ENCODE assay signal across 12 mouse cellular contexts in the genomic region with DNA sequence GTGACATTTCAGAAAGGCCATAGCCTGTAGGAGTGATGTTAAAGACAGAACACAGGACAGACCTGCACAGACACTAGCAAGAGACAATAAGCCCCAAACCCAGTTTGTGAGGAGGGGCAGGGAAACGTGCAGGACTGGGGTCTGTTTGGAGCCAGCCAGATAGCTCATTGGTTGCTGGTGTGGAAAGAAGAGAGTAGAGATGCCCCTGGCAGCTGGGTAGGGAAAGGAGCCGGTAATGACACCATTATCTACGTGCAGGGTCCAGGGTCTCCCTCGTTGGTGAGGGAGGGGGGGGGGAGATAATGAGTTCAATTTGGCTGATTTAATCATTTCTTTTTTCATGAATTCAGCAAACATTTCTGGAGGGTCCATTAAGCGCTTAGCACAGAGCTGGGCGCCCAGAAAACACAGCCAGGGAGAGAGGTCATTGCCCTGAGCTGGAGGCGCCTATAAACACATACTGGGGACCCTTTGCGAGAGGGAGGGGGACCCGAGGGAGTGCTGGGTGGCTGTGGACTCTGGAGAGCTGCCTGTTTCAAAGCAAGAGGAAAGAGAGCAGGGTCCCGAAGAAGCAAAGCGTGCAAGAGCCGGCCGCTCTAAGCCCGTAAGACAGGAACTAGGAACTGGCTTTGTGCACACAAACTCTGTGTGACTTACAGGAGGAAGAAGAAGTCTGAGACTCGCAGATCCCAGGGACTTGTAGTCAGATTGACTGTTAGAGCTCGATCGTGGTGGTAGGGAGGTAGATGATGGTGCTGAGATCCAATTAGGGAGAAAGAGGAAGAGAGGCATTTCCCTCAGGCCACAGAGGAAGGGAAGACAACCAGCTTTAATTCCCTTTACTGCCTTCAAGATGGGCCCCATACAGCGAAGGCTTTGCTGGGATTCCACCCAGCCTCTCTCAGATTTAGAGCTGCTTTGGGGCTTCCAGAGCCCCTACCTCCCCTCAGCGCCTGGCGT. TPM values are rescaled to one million over a fixed set of nuclear protein-coding genes. Genes with fewer than 3 reads are reported as not detected.
DNase-seq lines count a peak whose midpoint lies in the region; ATAC-seq and TF ChIP-seq lines count a peak whose summit lies in the region.
"Had no signal": no experiment of that assay in that cellular context is flagged by ENCODE, and none has a peak within 500 bp of the region (broad histone marks: within the 10 kb centered on the region; RNA-seq: fewer than 3 reads in every experiment).

No protein-coding gene starts in this region.

- WGBS in forebrain, embryonic 10.5 days: 8% methylated on average over 20 of the region's 20 CpGs
- 20% methylated on average over 20 of the region's 20 CpGs for WGBS in forebrain, postnatal 0 days
- WGBS in midbrain, embryonic 11.5 days: 21% methylated on average over 20 of the region's 20 CpGs
- WGBS in midbrain, embryonic 16.5 days: 20% methylated on average over 20 of the region's 20 CpGs
- 34% methylated on average over 20 of the region's 20 CpGs for WGBS in intestine, embryonic 16.5 days

- H3K36me3 ChIP-seq in forebrain, embryonic 10.5 days (replicated peaks): no peaks in the 10 kb centered on the region
- H3K36me3 ChIP-seq in forebrain, postnatal 0 days (ENCODE audit: insufficient read depth): no peaks in the 10 kb centered on the region
- no peaks in the 10 kb centered on the region for H3K36me3 ChIP-seq in midbrain, embryonic 11.5 days (ENCODE audit: control insufficient read depth, insufficient read depth, low read length)
- no peaks in the 10 kb centered on the region for H3K36me3 ChIP-seq in midbrain, embryonic 16.5 days (ENCODE audit: control insufficient read depth, insufficient read depth, low read length)
- H3K36me3 ChIP-seq in intestine, embryonic 16.5 days (ENCODE audit: control insufficient read depth, insufficient read depth, low read length): no peaks in the 10 kb centered on the region

- peak overlapping the region; percentile 88 for H3K27ac ChIP-seq in forebrain, embryonic 10.5 days
- no peak overlapping the region for H3K27ac ChIP-seq in forebrain, postnatal 0 days (ENCODE audit: low read depth, low read length)
- peak overlapping the region; percentile 63 for H3K27ac ChIP-seq in midbrain, embryonic 11.5 days (ENCODE audit: low read depth, low read length)
- H3K27ac ChIP-seq in midbrain, embryonic 16.5 days (ENCODE audit: low read length): no peak overlapping the region
- H3K27ac ChIP-seq in intestine, embryonic 16.5 days (ENCODE audit: low read length): 0 out of 2 replicates have a peak overlapping the region, but pooled peaks have one; percentile 13

- DNase-seq in forebrain, embryonic 10.5 days (ENCODE audit: extremely low spot score, low spot score): no peak
- DNase-seq in forebrain, postnatal 0 days: no peak
- peak; percentile 93 for DNase-seq in midbrain, embryonic 11.5 days (ENCODE audit: low spot score, missing footprints)
- DNase-seq in retina, embryonic 14.5 days (ENCODE audit: low spot score): peak; percentile 33
- no peak for DNase-seq in right cerebral cortex, postnatal 4 days
- DNase-seq: heart, adult 18-20 months; kidney, adult 11 months; layer of hippocampus, postnatal 36 days; right cerebral cortex, adult 18-20 months had no signal

- peak overlapping the region; percentile 21; the same call in 1 of the 2 replicates for H3K4me3 ChIP-seq in forebrain, embryonic 10.5 days
- no peak overlapping the region for H3K4me3 ChIP-seq in forebrain, postnatal 0 days (ENCODE audit: low read depth, low read length)
- no peak overlapping the region for H3K4me3 ChIP-seq in midbrain, embryonic 11.5 days (ENCODE audit: low read depth, low read length)
- H3K4me3 ChIP-seq in midbrain, embryonic 16.5 days (ENCODE audit: low read depth, low read length): no peak overlapping the region
- H3K4me3 ChIP-seq in intestine, embryonic 16.5 days (ENCODE audit: low read length): no peak overlapping the region

- H3K4me2 ChIP-seq in forebrain, postnatal 0 days (ENCODE audit: low read depth): no peak overlapping the region
- H3K4me2 ChIP-seq in midbrain, embryonic 11.5 days: no peak overlapping the region
- no peak overlapping the region for H3K4me2 ChIP-seq in midbrain, embryonic 16.5 days (ENCODE audit: low read length)
- 0 out of 2 replicates have a peak overlapping the region, but pooled peaks have one; percentile 9 for H3K4me2 ChIP-seq in intestine, embryonic 16.5 days (ENCODE audit: low read depth, low read length)

- peaks cover 81% of the 10 kb centered on the region for H3K4me1 ChIP-seq in forebrain, embryonic 10.5 days
- H3K4me1 ChIP-seq in forebrain, postnatal 0 days (ENCODE audit: insufficient read depth): no peaks in the 10 kb centered on the region
- peaks cover 17% of the 10 kb centered on the region for H3K4me1 ChIP-seq in midbrain, embryonic 11.5 days (ENCODE audit: control insufficient read depth, insufficient read depth, low read length)
- peaks cover 8% of the 10 kb centered on the region; the same call in 1 of the 2 replicates for H3K4me1 ChIP-seq in midbrain, embryonic 16.5 days (ENCODE audit: control insufficient read depth, insufficient read depth, low read length)
- peaks cover 43% of the 10 kb centered on the region for H3K4me1 ChIP-seq in intestine, embryonic 16.5 days (ENCODE audit: control insufficient read depth, insufficient read depth, low read length)

- peaks cover 87% of the 10 kb centered on the region for H3K27me3 ChIP-seq in forebrain, embryonic 10.5 days (ENCODE audit: poor library complexity, severe bottlenecking)
- no peaks in the 10 kb centered on the region; the same call in 1 of the 2 replicates for H3K27me3 ChIP-seq in forebrain, postnatal 0 days (ENCODE audit: insufficient read depth, low read length)
- peaks cover 8% of the 10 kb centered on the region for H3K27me3 ChIP-seq in midbrain, embryonic 11.5 days (ENCODE audit: control insufficient read depth, insufficient read depth, low read length)
- H3K27me3 ChIP-seq in midbrain, embryonic 16.5 days (ENCODE audit: control insufficient read depth, insufficient read depth, low read depth, low read length): peaks cover 3% of the 10 kb centered on the region; the same call in 1 of the 2 replicates
- no peaks in the 10 kb centered on the region for H3K27me3 ChIP-seq in intestine, embryonic 16.5 days (replicated peaks; ENCODE audit: control insufficient read depth, insufficient read depth, low read length)

- H3K9ac ChIP-seq in forebrain, postnatal 0 days: no peak overlapping the region
- H3K9ac ChIP-seq in midbrain, embryonic 11.5 days (ENCODE audit: low read length): peak overlapping the region; percentile 43; the same call in 1 of the 2 replicates
- H3K9ac ChIP-seq in midbrain, embryonic 16.5 days (ENCODE audit: low read depth, low read length): no peak overlapping the region
- peak overlapping the region; percentile 48 for H3K9ac ChIP-seq in intestine, embryonic 16.5 days (ENCODE audit: low read depth, low read length)

- TF ChIP-seq CTCF in forebrain, postnatal 0 days (IDR thresholded peaks at IDR 0.05; ENCODE audit: low read depth): no peak

- ATAC-seq in forebrain, postnatal 0 days: no peak
- ATAC-seq in midbrain, embryonic 11.5 days (ENCODE audit: low FRiP score): peak; percentile 12; the same call in 1 of the 2 replicates
- ATAC-seq in midbrain, embryonic 16.5 days: no peak
- ATAC-seq in intestine, embryonic 16.5 days: no peak
- ATAC-seq in activated CD4-positive, CD25-positive, alpha-beta regulatory T cell, adult 4 months: no peak

- no peaks in the 10 kb centered on the region for H3K9me3 ChIP-seq in forebrain, embryonic 10.5 days
- H3K9me3 ChIP-seq in forebrain, postnatal 0 days (ENCODE audit: low read length): no peaks in the 10 kb centered on the region
- H3K9me3 ChIP-seq in midbrain, embryonic 11.5 days (ENCODE audit: control insufficient read depth, low read length): no peaks in the 10 kb centered on the region
- no peaks in the 10 kb centered on the region for H3K9me3 ChIP-seq in midbrain, embryonic 16.5 days (replicated peaks; ENCODE audit: control insufficient read depth, low read length, poor library complexity, severe bottlenecking)
- H3K9me3 ChIP-seq in intestine, embryonic 16.5 days (ENCODE audit: control insufficient read depth, low read length): no peaks in the 10 kb centered on the region

RNA-seq across cellular contexts. Expression of gene Dlk1, which starts 56.2 kb away (rescaled TPM):
- polyA plus RNA-seq in forebrain, embryonic 10.5 days (2016; fragmentation: Nextera tagmentation; extraction: Ambion mirVana): 200 and 274 TPM in 2 replicates
- total RNA-seq in forebrain, postnatal 0 days (2014; rRNA removed): 16.5 and 35.8 TPM in 2 replicates
- 12.6 and 18.8 TPM in 2 replicates for polyA plus RNA-seq in forebrain, postnatal 0 days (2015; fragmentation: Nextera tagmentation; extraction: Ambion mirVana)
- polyA plus RNA-seq in midbrain, embryonic 11.5 days (2014; fragmentation: Nextera tagmentation; extraction: Ambion mirVana): 75.1 and 76.7 TPM in 2 replicates
- 50.4 and 66.0 TPM in 2 replicates for polyA plus RNA-seq in midbrain, embryonic 16.5 days (2015; fragmentation: Nextera tagmentation; extraction: Ambion mirVana)
- 325 and 385 TPM in 2 replicates for polyA plus RNA-seq in intestine, embryonic 16.5 days (2015; fragmentation: Nextera tagmentation; extraction: Ambion mirVana)
- not detected for polyA plus RNA-seq in activated CD4-positive, CD25-positive, alpha-beta regulatory T cell, adult 4 months (2017; shearing (Covaris generic))

Comparison
In these comparisons a context has a peak if more than half of its experiments do, and no peak if none do; other contexts are left out.
1. H3K27ac ChIP-seq: peak in forebrain, embryonic 10.5 days (single experiment), midbrain, embryonic 11.5 days (single experiment) and intestine, embryonic 16.5 days (single experiment); none in forebrain, postnatal 0 days (single experiment) and midbrain, embryonic 16.5 days (single experiment).
2. H3K9ac ChIP-seq: peak in midbrain, embryonic 11.5 days (single experiment) and intestine, embryonic 16.5 days (single experiment); none in forebrain, postnatal 0 days (single experiment) and midbrain, embryonic 16.5 days (single experiment).
3. DNase-seq: peak in midbrain, embryonic 11.5 days (single experiment) and retina, embryonic 14.5 days (single experiment); none in forebrain, embryonic 10.5 days (single experiment), forebrain, postnatal 0 days (single experiment) and right cerebral cortex, postnatal 4 days (single experiment).
4. RNA of gene Dlk1, which starts 56.2 kb away (polyA plus RNA-seq): 325 to 385 TPM in intestine, embryonic 16.5 days, 200 to 274 TPM in forebrain, embryonic 10.5 days, 75.1 to 76.7 TPM in midbrain, embryonic 11.5 days, 50.4 to 66.0 TPM in midbrain, embryonic 16.5 days and 12.6 to 18.8 TPM in forebrain, postnatal 0 days; not detected in activated CD4-positive, CD25-positive, alpha-beta regulatory T cell, adult 4 months; every median in the first group is over 10 times any median in the second.